In genomic region chr9:44083392-44084121, GRCm38 (mm10) we compare ENCODE assay signal across 7 mouse cellular contexts. TPM values are rescaled to one million over a fixed set of nuclear protein-coding genes. Genes with fewer than 3 reads are reported as not detected.
A peak's percentile ranks its signal among the peaks of the same experiment; 100 is the strongest.
DNase-seq lines count a peak whose midpoint lies in the region; ATAC-seq and TF ChIP-seq lines count a peak whose summit lies in the region.

No protein-coding gene starts in this region.

- no peak for TF ChIP-seq EP300 in lung, postnatal 0 days (IDR thresholded peaks at IDR 0.05)

- H3K4me1 ChIP-seq in lung, postnatal 0 days (ENCODE audit: insufficient read depth, low read depth, low read length), result peaks cover 24% of the 10 kb centered on the region; the same call in 1 of the 2 replicates
- peaks cover 29% of the 10 kb centered on the region for H3K4me1 ChIP-seq in forebrain, embryonic 11.5 days (replicated peaks; ENCODE audit: control insufficient read depth, insufficient read depth, low read length)
- H3K4me1 ChIP-seq in intestine, embryonic 15.5 days (replicated peaks), result peaks cover 48% of the 10 kb centered on the region
- H3K4me1 ChIP-seq in limb, embryonic 15.5 days, result peaks cover 71% of the 10 kb centered on the region
- H3K4me1 ChIP-seq in stomach, embryonic 14.5 days (ENCODE audit: control insufficient read depth, insufficient read depth, low read length), result peaks cover 34% of the 10 kb centered on the region

- H3K36me3 ChIP-seq in lung, postnatal 0 days (ENCODE audit: insufficient read depth, low read length), result no peaks in the 10 kb centered on the region
- H3K36me3 ChIP-seq in forebrain, embryonic 11.5 days (ENCODE audit: control insufficient read depth, insufficient read depth, low read length), result no peaks in the 10 kb centered on the region
- H3K36me3 ChIP-seq in intestine, embryonic 15.5 days, result no peaks in the 10 kb centered on the region
- no peaks in the 10 kb centered on the region for H3K36me3 ChIP-seq in limb, embryonic 15.5 days
- no peaks in the 10 kb centered on the region for H3K36me3 ChIP-seq in stomach, embryonic 14.5 days (ENCODE audit: control insufficient read depth, insufficient read depth, low read length)

- no peak overlapping the region for H3K27ac ChIP-seq in lung, postnatal 0 days (ENCODE audit: low read length)
- no peak overlapping the region for H3K27ac ChIP-seq in forebrain, embryonic 11.5 days (ENCODE audit: low read depth, low read length)
- H3K27ac ChIP-seq in intestine, embryonic 15.5 days, result peak overlapping the region; percentile 66
- 0 out of 2 replicates have a peak overlapping the region, but pooled peaks have one; percentile 5 for H3K27ac ChIP-seq in limb, embryonic 15.5 days
- H3K27ac ChIP-seq in stomach, embryonic 14.5 days (ENCODE audit: low read length), result peak overlapping the region; percentile 55; the same call in 1 of the 2 replicates

- 10% methylated on average over 23 of the region's 23 CpGs for WGBS in lung, postnatal 0 days
- 8% methylated on average over 23 of the region's 23 CpGs for WGBS in forebrain, embryonic 11.5 days
- WGBS in intestine, embryonic 15.5 days, result 6% methylated on average over 23 of the region's 23 CpGs
- 13% methylated on average over 23 of the region's 23 CpGs for WGBS in limb, embryonic 15.5 days
- 9% methylated on average over 23 of the region's 23 CpGs for whole genome bisulfite sequencing in stomach, embryonic 14.5 days

- H3K4me3 ChIP-seq in lung, postnatal 0 days (ENCODE audit: low read depth, low read length), result peak overlapping the region; percentile 57; the same call in 1 of the 2 replicates
- H3K4me3 ChIP-seq in forebrain, embryonic 11.5 days (ENCODE audit: low read depth, low read length), result no peak overlapping the region
- H3K4me3 ChIP-seq in intestine, embryonic 15.5 days (replicated peaks), result peak overlapping the region; percentile 52
- H3K4me3 ChIP-seq in limb, embryonic 15.5 days, result peak overlapping the region; percentile 61; the same call in 1 of the 2 replicates
- H3K4me3 ChIP-seq in stomach, embryonic 14.5 days (ENCODE audit: low read depth, low read length), result peak overlapping the region; percentile 52

- TF ChIP-seq CTCF in lung, postnatal 0 days (IDR thresholded peaks at IDR 0.05), result no peak

- no peak overlapping the region for H3K9ac ChIP-seq in lung, postnatal 0 days (replicated peaks; ENCODE audit: low read depth)
- H3K9ac ChIP-seq in forebrain, embryonic 11.5 days (ENCODE audit: low read length), result no peak overlapping the region; the same call in 1 of the 2 replicates
- H3K9ac ChIP-seq in intestine, embryonic 15.5 days, result peak overlapping the region; percentile 15; the same call in 1 of the 2 replicates
- no peak overlapping the region for H3K9ac ChIP-seq in limb, embryonic 15.5 days
- no peak overlapping the region for H3K9ac ChIP-seq in stomach, embryonic 14.5 days (replicated peaks; ENCODE audit: low read depth, low read length)

- H3K9me3 ChIP-seq in lung, postnatal 0 days (ENCODE audit: low read length), result no peaks in the 10 kb centered on the region
- no peaks in the 10 kb centered on the region for H3K9me3 ChIP-seq in forebrain, embryonic 11.5 days (ENCODE audit: control insufficient read depth, low read length)
- no peaks in the 10 kb centered on the region for H3K9me3 ChIP-seq in intestine, embryonic 15.5 days
- no peaks in the 10 kb centered on the region for H3K9me3 ChIP-seq in limb, embryonic 15.5 days
- no peaks in the 10 kb centered on the region for H3K9me3 ChIP-seq in stomach, embryonic 14.5 days (ENCODE audit: control insufficient read depth, low read depth, low read length)

- H3K27me3 ChIP-seq in lung, postnatal 0 days (replicated peaks; ENCODE audit: insufficient read depth, low read length), result peaks cover 4% of the 10 kb centered on the region; the same call in 1 of the 2 replicates
- peaks cover 25% of the 10 kb centered on the region for H3K27me3 ChIP-seq in forebrain, embryonic 11.5 days (ENCODE audit: control insufficient read depth, insufficient read depth, low read length)
- no peaks in the 10 kb centered on the region for H3K27me3 ChIP-seq in intestine, embryonic 15.5 days (replicated peaks)
- H3K27me3 ChIP-seq in limb, embryonic 15.5 days, result peaks cover 8% of the 10 kb centered on the region; the same call in 1 of the 2 replicates
- 0 out of 2 replicates have a peak, but pooled peaks cover 6% of the 10 kb centered on the region for H3K27me3 ChIP-seq in stomach, embryonic 14.5 days (ENCODE audit: control insufficient read depth, insufficient read depth, low read length)

- no peak for DNase-seq in lung, postnatal 0 days (ENCODE audit: low spot score)
- no peak for DNase-seq in lung, postnatal 14 days
- no peak for DNase-seq in forebrain, embryonic 11.5 days (ENCODE audit: low spot score)
- DNase-seq in retina, embryonic 14.5 days (ENCODE audit: low spot score), result no peak

- ATAC-seq in lung, postnatal 0 days, result no peak
- no peak for ATAC-seq in forebrain, embryonic 11.5 days (replicated peaks; ENCODE audit: low FRiP score)
- peak; percentile 34; the same call in 1 of the 2 replicates for ATAC-seq in intestine, embryonic 15.5 days
- ATAC-seq in limb, embryonic 15.5 days (ENCODE audit: insufficient number of reproducible peaks, low FRiP score, low TSS enrichment, low read depth), result no peak
- ATAC-seq in stomach, embryonic 14.5 days (ENCODE audit: insufficient number of reproducible peaks, insufficient read depth, low FRiP score, low read depth), result no peak

- H3K4me2 ChIP-seq in lung, postnatal 0 days (replicated peaks; ENCODE audit: low read depth, low read length), result peak overlapping the region; percentile 100
- H3K4me2 ChIP-seq in forebrain, embryonic 11.5 days (ENCODE audit: low read depth, low read length, severe bottlenecking), result peak overlapping the region; percentile 98
- peak overlapping the region; percentile 96 for H3K4me2 ChIP-seq in intestine, embryonic 15.5 days (replicated peaks)
- H3K4me2 ChIP-seq in limb, embryonic 15.5 days, result peak overlapping the region; percentile 98
- peak overlapping the region; percentile 99 for H3K4me2 ChIP-seq in stomach, embryonic 14.5 days (replicated peaks; ENCODE audit: low read depth, low read length)

RNA-seq across cellular contexts. Expression of gene Usp2, which starts 16.7 kb away (rescaled TPM):
- polyA plus RNA-seq in lung, postnatal 0 days (2015; fragmentation: Nextera tagmentation; extraction: Ambion mirVana), result 11.0 TPM in 2 replicates
- polyA plus RNA-seq in forebrain, embryonic 11.5 days (2014; fragmentation: Nextera tagmentation; extraction: Ambion mirVana), result 8.9 and 12.7 TPM in 2 replicates
- polyA plus RNA-seq in intestine, embryonic 15.5 days (2015; fragmentation: Nextera tagmentation; extraction: Ambion mirVana), result 10.8 and 16.6 TPM in 2 replicates
- 22.5 and 41.2 TPM in 2 replicates for polyA plus RNA-seq in limb, embryonic 15.5 days (2015; fragmentation: Nextera tagmentation; extraction: Ambion mirVana)
- 10.5 and 15.0 TPM in 2 replicates for polyA plus RNA-seq in stomach, embryonic 14.5 days (2014; fragmentation: Nextera tagmentation; extraction: Ambion mirVana)

RNA-seq across cellular contexts. Expression of gene Mfrp, which starts 18.0 kb away (rescaled TPM):
- polyA plus RNA-seq in lung, postnatal 0 days (2015; fragmentation: Nextera tagmentation; extraction: Ambion mirVana), result 0.08 TPM in 1 of 2 replicates, not detected in the other
- polyA plus RNA-seq in forebrain, embryonic 11.5 days (2014; fragmentation: Nextera tagmentation; extraction: Ambion mirVana), result 0.11 TPM in 1 of 2 replicates, not detected in the other
- polyA plus RNA-seq in intestine, embryonic 15.5 days (2015; fragmentation: Nextera tagmentation; extraction: Ambion mirVana), result 0.06 and 0.10 TPM in 2 replicates
- polyA plus RNA-seq in limb, embryonic 15.5 days (2015; fragmentation: Nextera tagmentation; extraction: Ambion mirVana), result 0.10 and 0.20 TPM in 2 replicates
- polyA plus RNA-seq in stomach, embryonic 14.5 days (2014; fragmentation: Nextera tagmentation; extraction: Ambion mirVana), result 0.26 and 0.28 TPM in 2 replicates

RNA-seq across cellular contexts. Expression of gene C1qtnf5, which starts 23.5 kb away (rescaled TPM):
- 9.8 and 10.3 TPM in 2 replicates for polyA plus RNA-seq in lung, postnatal 0 days (2015; fragmentation: Nextera tagmentation; extraction: Ambion mirVana)
- polyA plus RNA-seq in forebrain, embryonic 11.5 days (2014; fragmentation: Nextera tagmentation; extraction: Ambion mirVana), result 0.47 and 0.79 TPM in 2 replicates
- polyA plus RNA-seq in intestine, embryonic 15.5 days (2015; fragmentation: Nextera tagmentation; extraction: Ambion mirVana), result 3.1 and 3.5 TPM in 2 replicates
- 8.5 and 9.4 TPM in 2 replicates for polyA plus RNA-seq in limb, embryonic 15.5 days (2015; fragmentation: Nextera tagmentation; extraction: Ambion mirVana)
- polyA plus RNA-seq in stomach, embryonic 14.5 days (2014; fragmentation: Nextera tagmentation; extraction: Ambion mirVana), result 2.3 and 2.8 TPM in 2 replicates

RNA-seq across cellular contexts. Expression of gene Gm49380, which starts 29.7 kb away (rescaled TPM):
- 0.29 and 0.30 TPM in 2 replicates for polyA plus RNA-seq in lung, postnatal 0 days (2015; fragmentation: Nextera tagmentation; extraction: Ambion mirVana)
- 0.97 TPM in 1 of 2 replicates, not detected in the other for polyA plus RNA-seq in forebrain, embryonic 11.5 days (2014; fragmentation: Nextera tagmentation; extraction: Ambion mirVana)
- 0.10 TPM in 1 of 2 replicates, not detected in the other for polyA plus RNA-seq in intestine, embryonic 15.5 days (2015; fragmentation: Nextera tagmentation; extraction: Ambion mirVana)
- 0.27 and 0.28 TPM in 2 replicates for polyA plus RNA-seq in limb, embryonic 15.5 days (2015; fragmentation: Nextera tagmentation; extraction: Ambion mirVana)
- 0.43 and 0.52 TPM in 2 replicates for polyA plus RNA-seq in stomach, embryonic 14.5 days (2014; fragmentation: Nextera tagmentation; extraction: Ambion mirVana)

RNA-seq across cellular contexts. Expression of gene Rnf26, which starts 29.8 kb away (rescaled TPM):
- 18.8 and 19.0 TPM in 2 replicates for polyA plus RNA-seq in lung, postnatal 0 days (2015; fragmentation: Nextera tagmentation; extraction: Ambion mirVana)
- polyA plus RNA-seq in forebrain, embryonic 11.5 days (2014; fragmentation: Nextera tagmentation; extraction: Ambion mirVana), result 82.3 and 85.2 TPM in 2 replicates
- 56.9 and 57.9 TPM in 2 replicates for polyA plus RNA-seq in intestine, embryonic 15.5 days (2015; fragmentation: Nextera tagmentation; extraction: Ambion mirVana)
- 61.9 and 70.5 TPM in 2 replicates for polyA plus RNA-seq in limb, embryonic 15.5 days (2015; fragmentation: Nextera tagmentation; extraction: Ambion mirVana)
- 61.7 and 66.7 TPM in 2 replicates for polyA plus RNA-seq in stomach, embryonic 14.5 days (2014; fragmentation: Nextera tagmentation; extraction: Ambion mirVana)

Comparison
In these comparisons a context has a peak if more than half of its experiments do, and no peak if none do; other contexts are left out.
1. H3K27ac ChIP-seq: peak in intestine, embryonic 15.5 days (single experiment), limb, embryonic 15.5 days (single experiment) and stomach, embryonic 14.5 days (single experiment); none in lung, postnatal 0 days (single experiment) and forebrain, embryonic 11.5 days (single experiment).
2. Peak in every context shown above with its lines, with median percentiles within 50 percentile points of each other: H3K4me2 ChIP-seq.